Mouse (Mus musculus): Measurements from ENCODE around the gene Fcna.

DNA sequence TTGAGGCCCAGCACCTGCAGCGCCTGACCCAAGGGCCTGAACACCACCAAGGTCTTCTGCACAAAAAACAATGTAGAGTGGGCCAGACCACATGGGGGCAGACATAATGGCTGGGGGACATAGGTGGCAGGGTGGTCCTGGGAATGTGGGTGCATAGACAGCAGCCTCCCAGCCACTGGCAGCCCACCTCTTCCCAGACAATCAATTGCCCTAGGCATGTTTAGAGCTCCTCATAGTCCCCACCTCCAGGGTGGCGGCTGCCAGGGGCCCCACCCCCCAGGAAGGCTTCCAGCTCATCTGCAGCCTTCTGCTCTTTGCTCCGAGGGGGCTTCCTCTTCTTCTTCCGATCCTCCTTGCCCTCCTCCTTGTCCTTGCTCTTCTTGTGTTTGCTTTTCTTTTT is 44.3 kb downstream of the Fcna start:
- TF ChIP-seq CTCF (IDR thresholded peaks at IDR 0.05; ENCODE audit: borderline replicate concordance, control insufficient read depth, extremely low read depth, insufficient read depth, low read length, poor library complexity) (no peak), POLR2A (IDR thresholded peaks at IDR 0.05; ENCODE audit: control insufficient read depth, extremely low read depth, insufficient read depth, low read length, poor library complexity) (no peak)

Data from thymus, adult 2 months (tissue).